Mouse (Mus musculus): Measurements from ENCODE around the gene Acap2.

Gene Acap2

DNA sequence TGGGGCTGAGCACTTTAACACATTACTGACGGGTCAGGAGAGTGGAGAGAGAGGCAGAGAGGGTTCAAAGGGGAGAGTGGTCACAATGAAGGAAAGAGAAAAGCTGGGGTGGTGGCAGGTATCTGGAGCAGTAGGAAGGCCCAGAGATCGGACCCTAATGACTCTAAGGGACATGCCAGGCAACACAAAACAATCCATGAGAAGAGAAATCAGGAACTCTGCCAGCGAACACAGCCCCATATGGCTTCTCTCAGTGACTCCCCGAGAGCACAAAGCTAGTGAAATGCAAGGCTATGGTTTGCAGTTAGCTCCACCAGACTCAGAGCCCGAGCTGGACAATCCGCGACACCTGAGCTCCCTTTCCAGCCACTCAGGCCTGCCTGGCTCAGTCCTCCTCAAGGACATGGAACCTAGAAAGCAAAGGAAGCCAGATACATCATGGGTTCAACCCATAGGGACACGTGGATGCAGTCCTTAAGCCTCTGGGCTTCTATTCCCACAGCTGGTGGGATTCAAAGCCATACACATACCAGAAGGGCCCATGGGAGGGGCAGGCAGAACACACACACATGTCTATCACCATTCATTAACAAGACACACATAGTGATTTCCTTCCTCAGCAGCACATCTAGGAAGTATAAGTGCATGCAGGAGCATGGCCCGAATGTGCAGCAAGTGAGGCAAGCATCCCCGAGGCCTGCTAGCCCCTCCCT lies 153.7 kb downstream of the Acap2 start:
- DNase-seq (ENCODE audit: low spot score), result no peak

DNA sequence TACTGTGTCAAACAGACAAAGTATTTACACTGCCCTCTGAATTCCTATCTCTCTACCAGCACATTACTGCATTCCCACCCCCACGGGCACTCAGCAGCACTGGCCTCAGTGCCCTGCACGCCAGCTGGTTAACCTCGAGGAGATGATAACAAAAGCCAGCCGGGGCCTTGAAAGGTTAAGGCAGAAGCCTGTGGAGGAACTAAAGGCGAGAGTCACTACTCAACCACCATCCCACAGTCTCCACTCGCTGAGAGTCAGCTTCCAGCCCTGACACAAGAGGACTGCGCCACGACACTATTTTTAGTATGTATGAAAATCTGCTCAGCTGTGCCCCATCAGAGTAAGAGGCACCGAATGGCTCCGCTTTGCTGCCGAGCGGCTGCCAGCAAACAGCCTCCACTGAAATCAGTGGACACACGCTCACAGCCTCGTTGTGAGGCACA lies 154.8 kb downstream of the Acap2 start:
- no peak for DNase-seq (ENCODE audit: low spot score)

DNA sequence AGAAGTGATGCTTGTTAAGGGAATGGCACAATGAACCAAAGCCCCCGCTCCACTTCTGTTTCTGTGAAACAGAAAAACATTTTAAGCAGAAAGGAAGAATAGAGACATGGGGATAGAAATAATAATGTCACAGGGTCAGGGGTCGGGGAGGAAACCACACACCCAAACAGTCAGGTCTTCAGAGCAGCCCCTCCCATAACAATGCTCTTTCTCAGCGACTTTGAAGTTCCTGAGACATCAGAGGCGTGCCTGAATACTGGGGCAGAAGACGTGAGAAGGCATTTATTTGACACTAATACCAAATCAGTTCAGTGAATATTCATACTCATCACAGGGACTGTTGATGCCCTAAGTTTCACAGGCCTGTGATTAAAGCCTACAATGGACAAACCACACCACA lies 155.8 kb downstream of the Acap2 start:
- no peak for DNase-seq (ENCODE audit: low spot score)

DNA sequence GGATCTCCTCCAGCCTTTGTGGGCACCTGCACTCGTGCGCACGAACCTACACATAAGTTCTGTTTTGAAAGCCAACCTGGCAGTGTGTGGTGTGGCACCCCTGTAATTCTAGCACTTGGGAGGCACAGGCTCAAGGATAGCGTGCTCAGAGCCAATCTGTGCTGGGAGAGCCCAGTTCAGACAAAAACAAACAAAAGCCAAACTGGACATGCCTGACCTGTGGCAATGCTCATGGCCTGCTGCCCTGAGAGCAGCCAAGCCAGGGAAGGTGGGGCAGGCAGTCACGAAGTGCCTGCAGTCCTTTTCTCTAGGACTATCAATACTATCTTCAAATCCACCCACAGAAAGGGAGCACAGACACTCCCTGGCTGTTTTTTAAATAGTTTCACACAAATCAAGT lies 157.9 kb downstream of the Acap2 start:
- DNase-seq (ENCODE audit: low spot score), result no peak
